In the genomic region with DNA sequence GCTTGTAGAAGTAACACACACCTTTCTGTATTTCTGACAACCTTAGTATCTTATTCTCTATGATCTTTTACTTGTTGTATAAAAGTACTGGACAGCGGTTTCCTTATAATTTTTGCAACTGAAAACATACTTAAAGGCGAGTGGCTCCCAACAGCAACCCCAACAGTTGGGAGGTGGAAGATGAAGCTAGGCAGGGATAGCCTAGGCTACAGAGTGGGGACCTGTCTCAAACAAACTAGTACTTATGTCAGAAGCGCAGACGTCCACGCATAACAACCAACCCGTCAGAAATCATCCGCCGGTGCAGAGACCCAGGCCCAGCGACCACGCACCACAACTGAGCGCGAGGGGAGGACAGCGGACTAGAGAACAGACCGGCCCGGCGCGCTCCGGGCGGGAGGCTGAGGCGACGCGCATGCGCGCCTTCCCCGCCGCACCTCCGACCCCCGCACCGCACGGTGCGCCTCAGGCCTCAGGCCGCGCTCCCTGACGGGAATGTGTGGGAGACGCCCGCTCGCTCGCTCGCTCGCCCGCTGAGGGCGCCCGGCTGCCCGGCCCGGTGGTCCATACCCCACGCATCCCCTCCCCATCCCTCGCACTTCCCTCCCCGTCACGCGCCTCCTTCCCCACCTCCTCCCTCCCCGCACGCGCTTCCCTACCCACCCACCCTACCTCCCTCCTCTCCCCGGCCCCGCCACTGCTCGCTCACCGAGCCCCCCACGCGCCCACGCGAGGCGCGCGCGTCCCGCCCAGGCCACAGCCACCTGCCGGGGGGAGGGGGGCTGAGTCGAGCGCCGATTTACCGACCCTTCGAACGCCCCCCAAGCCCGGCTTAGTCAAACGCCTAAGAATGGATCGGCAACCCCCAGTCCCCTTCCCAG, we compare ENCODE assay signal across 8 mouse cellular contexts. TPM values are rescaled to one million over a fixed set of nuclear protein-coding genes. Genes with fewer than 3 reads are reported as not detected.
DNase-seq lines count a peak whose midpoint lies in the region; ATAC-seq and TF ChIP-seq lines count a peak whose summit lies in the region.

A gene (minus strand): TSS at position 834 of the 881 bp plus-strand sequence.

- no peak for TF ChIP-seq EP300 in liver, embryonic 14.5 days (IDR thresholded peaks at IDR 0.05; ENCODE audit: low read depth)

- H3K4me3 ChIP-seq in embryonic facial prominence, embryonic 14.5 days (ENCODE audit: low read depth, low read length), result peak within 1 kb of the TSS; percentile 48
- H3K4me3 ChIP-seq in heart, embryonic 15.5 days, result peak within 1 kb of the TSS; percentile 59
- peak within 1 kb of the TSS; percentile 50 to 54 for H3K4me3 ChIP-seq in liver, embryonic 14.5 days (ENCODE audit: insufficient read depth in 1 of 2, low read depth in 2 of 2, low read length in 2 of 2)
- H3K4me3 ChIP-seq in neural tube, embryonic 13.5 days, result peak within 1 kb of the TSS; percentile 53

- H3K9ac ChIP-seq in embryonic facial prominence, embryonic 14.5 days (ENCODE audit: low read depth, low read length), result peak within 1 kb of the TSS; percentile 68
- H3K9ac ChIP-seq in heart, embryonic 15.5 days, result peak within 1 kb of the TSS; percentile 49
- H3K9ac ChIP-seq in liver, embryonic 14.5 days (replicated peaks), result peak within 1 kb of the TSS; percentile 43
- peak within 1 kb of the TSS; percentile 83 for H3K9ac ChIP-seq in neural tube, embryonic 13.5 days

- TF ChIP-seq CTCF in liver, embryonic 14.5 days (IDR thresholded peaks at IDR 0.05; ENCODE audit: low read depth), result no peak

- no peak within 1 kb of the TSS; the same call in 1 of the 2 replicates for H3K27ac ChIP-seq in embryonic facial prominence, embryonic 14.5 days (replicated peaks; ENCODE audit: low read depth, low read length)
- no peak within 1 kb of the TSS for H3K27ac ChIP-seq in heart, embryonic 15.5 days
- no peak within 1 kb of the TSS for H3K27ac ChIP-seq in liver, embryonic 14.5 days
- peak within 1 kb of the TSS; percentile 89 for H3K27ac ChIP-seq in neural tube, embryonic 13.5 days (replicated peaks)

- H3K4me2 ChIP-seq in embryonic facial prominence, embryonic 14.5 days (ENCODE audit: low read depth, low read length), result peak within 1 kb of the TSS; percentile 63
- peak within 1 kb of the TSS; percentile 88 for H3K4me2 ChIP-seq in heart, embryonic 15.5 days
- peak within 1 kb of the TSS; percentile 74 for H3K4me2 ChIP-seq in liver, embryonic 14.5 days (ENCODE audit: low read depth)
- peak within 1 kb of the TSS; percentile 61 for H3K4me2 ChIP-seq in neural tube, embryonic 13.5 days

- under 1% methylated on average over 21 of the region's 76 CpGs for WGBS in embryonic facial prominence, embryonic 14.5 days
- WGBS in heart, embryonic 15.5 days, result 1% methylated on average over 62 of the region's 76 CpGs
- 1% methylated on average over 62 of the region's 76 CpGs for WGBS in liver, embryonic 14.5 days (ENCODE audit: insufficient replicate concordance)
- WGBS in neural tube, embryonic 13.5 days, result 1% methylated on average over 64 of the region's 76 CpGs

- no peaks in the 10 kb centered on the region for H3K27me3 ChIP-seq in embryonic facial prominence, embryonic 14.5 days (replicated peaks; ENCODE audit: control insufficient read depth, insufficient read depth, low read length)
- no peaks in the 10 kb centered on the region for H3K27me3 ChIP-seq in heart, embryonic 15.5 days
- H3K27me3 ChIP-seq in liver, embryonic 14.5 days (ENCODE audit: control insufficient read depth, insufficient read depth, low read length), result no peaks in the 10 kb centered on the region
- no peaks in the 10 kb centered on the region for H3K27me3 ChIP-seq in neural tube, embryonic 13.5 days

- H3K4me1 ChIP-seq in embryonic facial prominence, embryonic 14.5 days (ENCODE audit: control insufficient read depth, insufficient read depth, low read length), result no peaks in the 10 kb centered on the region
- 0 out of 2 replicates have a peak, but pooled peaks cover 3% of the 10 kb centered on the region for H3K4me1 ChIP-seq in heart, embryonic 15.5 days (replicated peaks)
- peaks cover 2 to 4% of the 10 kb centered on the region in 2 experiments; a peak in 3 of 4 replicates for H3K4me1 ChIP-seq in liver, embryonic 14.5 days (replicated peaks; ENCODE audit: control insufficient read depth in 2 of 2, insufficient read depth in 2 of 2, low read length in 1 of 2)
- H3K4me1 ChIP-seq in neural tube, embryonic 13.5 days (replicated peaks), result peaks cover 11% of the 10 kb centered on the region; the same call in 1 of the 2 replicates

- peak; percentile 96 for ATAC-seq in embryonic facial prominence, embryonic 14.5 days (ENCODE audit: low read depth)
- ATAC-seq in heart, embryonic 15.5 days (replicated peaks; ENCODE audit: insufficient number of reproducible peaks, insufficient read depth, low FRiP score, low read depth), result peak; percentile 82
- peak; percentile 88 for ATAC-seq in liver, embryonic 14.5 days (ENCODE audit: insufficient read depth)
- ATAC-seq in neural tube, embryonic 13.5 days (ENCODE audit: low read depth), result peak; percentile 99

- H3K9me3 ChIP-seq in embryonic facial prominence, embryonic 14.5 days (ENCODE audit: control insufficient read depth, low read length), result no peaks in the 10 kb centered on the region
- no peaks in the 10 kb centered on the region for H3K9me3 ChIP-seq in heart, embryonic 15.5 days (replicated peaks)
- no peaks in the 10 kb centered on the region for H3K9me3 ChIP-seq in liver, embryonic 14.5 days (ENCODE audit: control insufficient read depth, low read length)
- no peaks in the 10 kb centered on the region for H3K9me3 ChIP-seq in neural tube, embryonic 13.5 days

- H3K36me3 ChIP-seq in embryonic facial prominence, embryonic 14.5 days (ENCODE audit: control insufficient read depth, insufficient read depth, low read length), result no peaks in the 10 kb centered on the region
- H3K36me3 ChIP-seq in heart, embryonic 15.5 days, result no peaks in the 10 kb centered on the region
- no peaks in the 10 kb centered on the region for H3K36me3 ChIP-seq in liver, embryonic 14.5 days (replicated peaks; ENCODE audit: control insufficient read depth, insufficient read depth, low read depth)
- 0 out of 2 replicates have a peak, but pooled peaks cover 2% of the 10 kb centered on the region for H3K36me3 ChIP-seq in neural tube, embryonic 13.5 days

- DNase-seq in kidney, adult 11 months, result peak; percentile 6
- DNase-seq in kidney, adult 8-10 months, result no peak
- peak; percentile 68 for DNase-seq in embryonic facial prominence, embryonic 14.5 days (ENCODE audit: low spot score)
- DNase-seq in kidney, postnatal 4 days, result peak; percentile 71 to 83
- DNase-seq in liver, embryonic 14.5 days (ENCODE audit: low read depth in 3 of 3, low spot score in 3 of 3), result peak in 2 of 3 experiments; percentile 6 to 28
- peak; percentile 76 for DNase-seq in testis, postnatal 10 days (ENCODE audit: low spot score)

RNA-seq across cellular contexts. Expression of the gene that starts here (rescaled TPM):
- polyA plus RNA-seq in embryonic facial prominence, embryonic 14.5 days (2014; fragmentation: Nextera tagmentation; extraction: Ambion mirVana), result 0.96 and 1.2 TPM in 2 replicates
- 0.32 and 0.39 TPM in 2 replicates for polyA plus RNA-seq in heart, embryonic 15.5 days (2015; fragmentation: Nextera tagmentation; extraction: Ambion mirVana)
- polyA plus RNA-seq in liver, embryonic 14.5 days (2012; rRNA removed), result 0.02 and 0.06 TPM in 2 replicates
- 0.09 TPM in 1 of 2 replicates, not detected in the other for polyA plus RNA-seq in liver, embryonic 14.5 days (2014; fragmentation: Nextera tagmentation; extraction: Ambion mirVana)
- 6.8 and 7.3 TPM in 2 replicates for polyA plus RNA-seq in neural tube, embryonic 13.5 days (2015; fragmentation: Nextera tagmentation; extraction: Ambion mirVana)

Comparison
In these comparisons a context has a peak if more than half of its experiments do, and no peak if none do; other contexts are left out.
1. DNase-seq: peak in kidney, adult 11 months (single experiment), embryonic facial prominence, embryonic 14.5 days (single experiment), kidney, postnatal 4 days (2 of 2) and testis, postnatal 10 days (single experiment); none in kidney, adult 8-10 months (0 of 2).
2. Peak in ATAC-seq, H3K4me3 ChIP-seq, H3K9ac ChIP-seq and H3K4me2 ChIP-seq in heart, embryonic 15.5 days; RNA of the gene not detected or under 1 TPM.
3. Peak in DNase-seq, ATAC-seq, H3K4me3 ChIP-seq, H3K9ac ChIP-seq and H3K4me2 ChIP-seq in liver, embryonic 14.5 days; RNA of the gene not detected or under 1 TPM.
4. Peak in every context shown above with its lines, with median percentiles within 50 percentile points of each other: ATAC-seq, H3K4me2 ChIP-seq, H3K4me3 ChIP-seq and H3K9ac ChIP-seq.